ENCODE assay signal across 8 mouse cellular contexts in genomic region chr1:59422981-59423941, GRCm38 (mm10). TPM values are rescaled to one million over a fixed set of nuclear protein-coding genes. Genes with fewer than 3 reads are reported as not detected.
DNase-seq lines count a peak whose midpoint lies in the region; ATAC-seq and TF ChIP-seq lines count a peak whose summit lies in the region.

No protein-coding gene starts in this region.

- peak overlapping the region; percentile 22; the same call in 1 of the 2 replicates for H3K9ac ChIP-seq in limb, embryonic 11.5 days (ENCODE audit: low read length)
- no peak overlapping the region for H3K9ac ChIP-seq in stomach, postnatal 0 days (ENCODE audit: low read length)

- H3K4me1 ChIP-seq in embryonic facial prominence, embryonic 10.5 days = peaks cover 50% of the 10 kb centered on the region
- H3K4me1 ChIP-seq in hindbrain, embryonic 10.5 days (replicated peaks) = peaks cover 74% of the 10 kb centered on the region
- H3K4me1 ChIP-seq in limb, embryonic 11.5 days (ENCODE audit: control insufficient read depth, insufficient read depth, low read length) = peaks cover 12% of the 10 kb centered on the region
- H3K4me1 ChIP-seq in stomach, postnatal 0 days (replicated peaks; ENCODE audit: control insufficient read depth, insufficient read depth) = 0 out of 2 replicates have a peak, but pooled peaks cover 9% of the 10 kb centered on the region

- ATAC-seq in limb, embryonic 11.5 days (ENCODE audit: insufficient number of reproducible peaks, low FRiP score, low TSS enrichment, low read depth) = peak; percentile 42; the same call in 1 of the 2 replicates
- no peak for ATAC-seq in stomach, postnatal 0 days (ENCODE audit: low FRiP score, low TSS enrichment)

- H3K36me3 ChIP-seq in embryonic facial prominence, embryonic 10.5 days (replicated peaks) = no peaks in the 10 kb centered on the region
- no peaks in the 10 kb centered on the region for H3K36me3 ChIP-seq in hindbrain, embryonic 10.5 days
- no peaks in the 10 kb centered on the region for H3K36me3 ChIP-seq in limb, embryonic 11.5 days (ENCODE audit: control insufficient read depth, insufficient read depth, low read length)
- H3K36me3 ChIP-seq in stomach, postnatal 0 days (ENCODE audit: control insufficient read depth, insufficient read depth, low read length) = no peaks in the 10 kb centered on the region

- no peak overlapping the region; the same call in 1 of the 2 replicates for H3K4me2 ChIP-seq in limb, embryonic 11.5 days (ENCODE audit: low read depth, severe bottlenecking)
- H3K4me2 ChIP-seq in stomach, postnatal 0 days (replicated peaks; ENCODE audit: low read depth) = 0 out of 2 replicates have a peak overlapping the region, but pooled peaks have one; percentile 6

- TF ChIP-seq EP300 in stomach, postnatal 0 days (optimal IDR thresholded peaks at IDR 0.05) = no peak

- DNase-seq in ES-CJ7 (ENCODE audit: low read depth, low spot score) = peak; percentile 97
- DNase-seq in embryonic facial prominence, embryonic 10.5 days (ENCODE audit: low spot score) = peak; percentile 59
- DNase-seq in hindbrain, embryonic 10.5 days (ENCODE audit: low spot score) = peak; percentile 86
- peak; percentile 38 for DNase-seq in limb, embryonic 11.5 days (ENCODE audit: low spot score)
- DNase-seq in stomach, postnatal 0 days (ENCODE audit: low spot score) = no peak
- DNase-seq in spleen, postnatal 14 days (ENCODE audit: low spot score in 2 of 2) = no peak
- no peak for DNase-seq in layer of hippocampus, adult 2 months (ENCODE audit: low spot score in 2 of 2)
- no peak for DNase-seq in left cerebral cortex, adult 9 months (ENCODE audit: low spot score in 2 of 2)

- H3K27ac ChIP-seq in embryonic facial prominence, embryonic 10.5 days (replicated peaks) = peak overlapping the region; percentile 79
- peak overlapping the region; percentile 85 for H3K27ac ChIP-seq in hindbrain, embryonic 10.5 days
- H3K27ac ChIP-seq in limb, embryonic 11.5 days (replicated peaks; ENCODE audit: low read depth, low read length) = no peak overlapping the region; the same call in 1 of the 2 replicates
- 0 out of 2 replicates have a peak overlapping the region, but pooled peaks have one; percentile 24 for H3K27ac ChIP-seq in stomach, postnatal 0 days (replicated peaks)
- H3K27ac ChIP-seq in layer of hippocampus, adult 2 months = no peak overlapping the region

- no peak for TF ChIP-seq CTCF in stomach, postnatal 0 days (IDR thresholded peaks at IDR 0.05; ENCODE audit: low read depth)
- no peak for TF ChIP-seq CTCF in layer of hippocampus, adult 2 months (conservative IDR thresholded peaks at IDR 0.05)

- H3K4me3 ChIP-seq in embryonic facial prominence, embryonic 10.5 days = peak overlapping the region; percentile 24
- H3K4me3 ChIP-seq in hindbrain, embryonic 10.5 days = peak overlapping the region; percentile 6
- H3K4me3 ChIP-seq in limb, embryonic 11.5 days (ENCODE audit: low read depth, low read length) = no peak overlapping the region
- no peak overlapping the region for H3K4me3 ChIP-seq in stomach, postnatal 0 days (ENCODE audit: low read depth, low read length)
- H3K4me3 ChIP-seq in layer of hippocampus, adult 2 months = no peak overlapping the region

- H3K27me3 ChIP-seq in embryonic facial prominence, embryonic 10.5 days (replicated peaks; ENCODE audit: low read depth, poor library complexity, severe bottlenecking) = peaks cover 10% of the 10 kb centered on the region; the same call in 1 of the 2 replicates
- H3K27me3 ChIP-seq in hindbrain, embryonic 10.5 days (ENCODE audit: insufficient read depth, poor library complexity, severe bottlenecking) = peaks cover 4% of the 10 kb centered on the region; the same call in 1 of the 2 replicates
- H3K27me3 ChIP-seq in limb, embryonic 11.5 days (ENCODE audit: control insufficient read depth, insufficient read depth, low read length) = no peaks in the 10 kb centered on the region
- no peaks in the 10 kb centered on the region for H3K27me3 ChIP-seq in stomach, postnatal 0 days (ENCODE audit: control insufficient read depth, insufficient read depth, low read length)

- 9% methylated on average over 19 of the region's 19 CpGs for WGBS in embryonic facial prominence, embryonic 10.5 days
- 9% methylated on average over 19 of the region's 19 CpGs for WGBS in hindbrain, embryonic 10.5 days
- 18% methylated on average over 19 of the region's 19 CpGs for WGBS in limb, embryonic 11.5 days
- WGBS in stomach, postnatal 0 days = 29% methylated on average over 19 of the region's 19 CpGs

- no peaks in the 10 kb centered on the region for H3K9me3 ChIP-seq in embryonic facial prominence, embryonic 10.5 days
- no peaks in the 10 kb centered on the region for H3K9me3 ChIP-seq in hindbrain, embryonic 10.5 days
- H3K9me3 ChIP-seq in limb, embryonic 11.5 days (ENCODE audit: control insufficient read depth, low read length) = no peaks in the 10 kb centered on the region
- no peaks in the 10 kb centered on the region for H3K9me3 ChIP-seq in stomach, postnatal 0 days (ENCODE audit: control insufficient read depth, low read length)

RNA-seq across cellular contexts. Expression of gene Fzd7, which starts 59.0 kb away (rescaled TPM):
- 12.7 and 14.4 TPM in 2 replicates for polyA plus RNA-seq in embryonic facial prominence, embryonic 10.5 days (2016; fragmentation: Nextera tagmentation; extraction: Ambion mirVana)
- polyA plus RNA-seq in hindbrain, embryonic 10.5 days (2016; fragmentation: Nextera tagmentation; extraction: Ambion mirVana) = 14.4 and 16.1 TPM in 2 replicates
- 15.3 and 19.7 TPM in 2 replicates for polyA plus RNA-seq in limb, embryonic 11.5 days (2014; fragmentation: Nextera tagmentation; extraction: Ambion mirVana)
- polyA plus RNA-seq in stomach, postnatal 0 days (2015; fragmentation: Nextera tagmentation; extraction: Ambion mirVana) = 3.9 and 4.5 TPM in 2 replicates
- 1 to 10 TPM; 5.4 to 6.7 TPM for total RNA-seq in layer of hippocampus, adult 2 months (2021)

Comparison
In these comparisons a context has a peak if more than half of its experiments do, and no peak if none do; other contexts are left out.
1. DNase-seq: peak in ES-CJ7 (single experiment), embryonic facial prominence, embryonic 10.5 days (single experiment), hindbrain, embryonic 10.5 days (single experiment) and limb, embryonic 11.5 days (single experiment); none in stomach, postnatal 0 days (single experiment), spleen, postnatal 14 days (0 of 2), layer of hippocampus, adult 2 months (0 of 2) and left cerebral cortex, adult 9 months (0 of 2).
2. H3K27ac ChIP-seq: peak in embryonic facial prominence, embryonic 10.5 days (single experiment), hindbrain, embryonic 10.5 days (single experiment) and stomach, postnatal 0 days (single experiment); none in limb, embryonic 11.5 days (single experiment) and layer of hippocampus, adult 2 months (single experiment).
3. H3K4me3 ChIP-seq: peak in embryonic facial prominence, embryonic 10.5 days (single experiment) and hindbrain, embryonic 10.5 days (single experiment); none in limb, embryonic 11.5 days (single experiment), stomach, postnatal 0 days (single experiment) and layer of hippocampus, adult 2 months (single experiment).